Mouse (Mus musculus) urinary bladder, postnatal 10 days (tissue): Measurements from ENCODE around the gene Numa1.
"Not testable (repeated sequence)": the region's sequence is repeated elsewhere in the genome, so short reads cannot be mapped to it uniquely, and the experiment has no call there.

ENCODE experiments used
- DNase-seq: peaks from one replicate; pipeline ENCODE4 v3.0.0; 2022; ENCODE audit warnings: low spot score

Gene Numa1

GRCm38 (mm10) chr7:101985081-101985480, 51.2 kb downstream of the Numa1 start:
- DNase-seq: no peak

DNA sequence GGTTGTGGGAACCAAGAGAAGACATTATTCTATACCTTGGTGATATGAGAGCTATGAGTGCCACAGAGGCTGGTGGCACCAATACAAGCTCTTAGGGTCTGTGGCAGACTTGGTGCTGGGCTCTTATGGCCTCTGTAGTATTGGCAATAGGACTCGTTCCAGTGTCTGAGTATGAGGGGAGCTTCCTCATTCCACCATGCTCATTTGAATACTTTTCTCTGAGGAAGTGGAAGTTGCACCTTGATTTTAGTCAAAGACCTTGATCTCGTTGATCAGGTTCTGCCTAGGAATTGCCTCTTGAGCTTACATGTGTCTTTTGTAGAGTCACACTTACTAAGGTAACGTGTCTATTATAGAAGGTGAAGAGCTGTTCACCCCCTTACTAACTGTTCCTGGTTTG, 60.3 kb downstream of the Numa1 start:
- DNase-seq: no peak

GRCm38 (mm10) chr7:101998194-101998927, 64.5 kb downstream of the Numa1 start:
- DNase-seq: peak; percentile 59

DNA sequence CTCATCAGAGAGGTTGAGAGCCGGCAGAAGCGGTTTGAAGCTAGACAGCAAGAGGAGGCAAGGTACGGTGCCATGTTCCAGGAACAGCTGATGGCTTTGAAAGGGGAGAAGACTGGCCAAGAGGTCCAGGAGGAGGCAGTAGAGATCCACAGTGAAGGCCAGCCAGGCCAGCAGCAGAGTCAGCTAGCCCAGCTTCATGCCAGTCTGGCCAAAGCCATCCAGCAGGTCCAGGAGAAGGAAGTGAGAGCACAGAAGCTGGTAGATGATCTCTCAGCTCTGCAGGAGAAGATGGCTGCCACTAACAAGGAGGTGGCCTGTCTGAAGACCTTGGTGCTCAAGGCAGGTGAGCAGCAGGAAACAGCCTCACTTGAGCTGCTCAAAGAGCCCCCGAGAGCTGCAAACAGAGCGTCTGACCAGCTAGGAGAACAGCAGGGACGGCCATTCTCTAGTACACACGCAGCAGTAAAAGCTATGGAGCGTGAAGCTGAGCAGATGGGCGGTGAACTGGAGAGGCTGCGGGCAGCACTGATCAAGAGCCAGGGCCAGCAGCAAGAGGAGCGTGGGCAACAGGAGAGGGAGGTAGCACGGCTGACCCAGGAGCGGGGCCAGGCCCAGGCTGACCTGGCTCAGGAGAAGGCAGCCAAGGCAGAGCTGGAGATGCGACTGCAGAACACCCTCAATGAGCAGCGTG, 65.7 kb downstream of the Numa1 start:
- no peak for DNase-seq

DNA sequence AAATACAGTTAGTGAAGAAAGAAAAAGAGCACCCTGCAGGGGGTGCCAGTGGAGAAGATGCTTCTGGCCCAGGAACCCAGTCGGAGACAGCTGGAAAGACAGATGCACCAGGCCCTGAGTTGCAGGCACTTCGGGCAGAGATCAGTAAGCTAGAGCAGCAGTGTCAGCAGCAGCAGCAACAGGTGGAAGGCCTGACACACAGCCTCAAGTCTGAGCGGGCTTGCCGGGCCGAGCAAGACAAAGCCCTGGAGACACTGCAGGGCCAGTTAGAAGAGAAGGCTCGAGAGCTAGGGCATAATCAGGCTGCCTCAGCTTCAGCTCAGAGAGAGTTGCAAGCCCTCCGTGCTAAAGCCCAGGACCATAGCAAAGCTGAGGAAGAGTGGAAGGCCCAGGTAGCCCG, 66.4 kb downstream of the Numa1 start:
- DNase-seq: no peak

DNA sequence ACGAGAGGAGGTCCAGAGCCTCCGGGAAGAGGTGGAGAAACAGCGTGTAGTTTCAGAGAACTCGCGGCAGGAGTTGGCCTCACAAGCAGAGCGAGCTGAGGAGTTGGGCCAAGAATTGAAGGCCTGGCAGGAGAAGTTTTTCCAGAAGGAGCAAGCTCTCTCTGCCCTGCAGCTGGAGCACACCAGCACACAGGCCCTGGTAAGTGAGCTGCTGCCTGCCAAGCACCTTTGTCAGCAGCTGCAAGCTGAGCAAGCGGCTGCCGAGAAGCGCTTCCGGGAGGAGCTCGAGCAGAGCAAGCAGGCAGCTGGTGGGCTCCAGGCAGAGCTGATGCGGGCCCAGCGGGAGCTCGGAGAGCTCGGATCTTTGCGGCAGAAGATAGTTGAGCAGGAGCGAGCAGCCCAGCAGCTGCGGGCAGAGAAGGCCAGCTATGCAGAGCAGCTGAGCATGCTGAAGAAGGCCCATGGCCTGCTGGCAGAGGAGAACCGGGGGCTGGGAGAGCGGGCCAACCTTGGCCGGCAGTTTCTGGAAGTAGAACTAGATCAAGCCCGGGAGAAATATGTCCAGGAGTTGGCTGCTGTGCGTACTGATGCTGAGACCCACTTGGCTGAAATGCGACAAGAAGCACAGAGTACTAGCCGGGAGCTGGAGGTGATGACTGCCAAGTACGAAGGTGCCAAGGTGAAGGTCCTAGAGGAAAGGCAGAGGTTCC, 67.2 kb downstream of the Numa1 start:
- DNase-seq: no peak

DNA sequence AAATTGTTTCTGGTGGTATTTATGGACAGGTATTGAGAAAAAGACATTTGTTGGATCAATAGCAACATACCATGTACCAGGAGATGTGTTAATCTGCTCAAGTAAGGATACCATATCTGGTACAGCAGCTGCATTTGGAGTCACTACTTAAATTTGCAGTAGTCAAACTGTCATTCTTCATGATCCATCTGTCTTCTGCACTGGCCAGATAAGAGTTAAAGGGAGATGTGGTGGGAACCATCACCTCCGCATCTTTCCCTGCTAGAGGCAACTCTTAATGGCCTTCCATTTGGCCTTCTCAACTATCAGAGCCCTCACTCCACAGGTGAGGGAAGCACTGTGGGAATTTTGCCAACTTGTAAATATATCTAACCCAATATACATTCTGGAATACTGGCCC, 72.6 kb downstream of the Numa1 start:
- no peak for DNase-seq

DNA sequence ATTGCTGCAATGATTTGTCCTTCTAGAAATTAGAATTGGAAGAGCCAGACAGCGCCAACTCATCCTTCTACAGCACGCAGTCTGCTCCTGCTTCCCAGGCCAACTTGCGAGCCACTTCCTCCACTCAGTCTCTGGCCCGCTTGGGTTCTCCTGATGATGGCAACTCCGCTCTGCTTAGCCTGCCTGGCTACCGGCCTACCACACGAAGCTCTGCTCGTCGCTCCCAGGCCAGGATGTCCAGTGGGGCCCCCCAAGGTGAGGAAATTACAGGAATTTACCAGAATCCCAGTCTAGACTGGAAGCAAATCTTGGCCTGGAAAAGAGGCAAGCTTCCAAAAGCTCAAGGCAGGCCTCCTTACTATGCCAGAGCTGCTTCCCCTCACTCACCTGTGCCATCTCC, 77.9 kb downstream of the Numa1 start:
- no peak for DNase-seq

GRCm38 (mm10) chr7:102013416-102013815, 79.5 kb downstream of the Numa1 start:
- no peak for DNase-seq

- DNase-seq: no peak
These were observed 81.1 kb downstream of the Numa1 start for GRCm38 (mm10) chr7:102014995-102015394.

- no peak for DNase-seq
These were observed 83.0 kb downstream of the Numa1 start for GRCm38 (mm10) chr7:102016936-102017335.

GRCm38 (mm10) chr7:102017452-102017851, 83.5 kb downstream of the Numa1 start:
- no peak for DNase-seq

GRCm38 (mm10) chr7:102018034-102018433, 84.1 kb downstream of the Numa1 start:
- DNase-seq: no peak

GRCm38 (mm10) chr7:102018590-102018989, 84.7 kb downstream of the Numa1 start, which contains the start of gene Il18bp:
Gene Il18bp (minus strand): TSS chr7:102018690.
- DNase-seq: no peak

DNA sequence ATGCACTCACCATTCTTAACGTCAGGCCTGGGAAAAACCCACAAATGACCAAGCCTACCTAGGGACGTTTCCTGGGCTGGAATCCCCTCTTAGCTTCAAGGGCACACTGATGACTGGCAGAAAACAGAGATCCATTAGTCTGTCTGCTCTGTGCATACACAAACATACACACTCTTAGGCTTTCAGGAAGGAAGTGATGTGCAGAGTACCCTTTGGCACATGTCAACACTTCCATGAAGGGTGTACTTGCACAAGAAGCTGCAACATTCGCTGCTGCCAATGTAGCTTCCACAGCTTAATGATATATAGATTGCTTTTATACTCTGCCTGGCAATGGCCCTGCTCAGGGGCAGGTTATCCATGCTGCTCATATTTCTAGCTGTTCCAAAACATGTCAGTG, 85.5 kb downstream of the Numa1 start:
- no peak for DNase-seq

- not testable (repeated sequence) for DNase-seq
These were observed 87.0 kb downstream of the Numa1 start for GRCm38 (mm10) chr7:102020934-102021333.

- DNase-seq: no peak
These were observed 89.9 kb downstream of the Numa1 start for GRCm38 (mm10) chr7:102023821-102024220.

- DNase-seq: no peak
These were observed 91.5 kb downstream of the Numa1 start for GRCm38 (mm10) chr7:102025187-102026119.

GRCm38 (mm10) chr7:102034904-102035303, 101.0 kb downstream of the Numa1 start:
- no peak for DNase-seq

DNA sequence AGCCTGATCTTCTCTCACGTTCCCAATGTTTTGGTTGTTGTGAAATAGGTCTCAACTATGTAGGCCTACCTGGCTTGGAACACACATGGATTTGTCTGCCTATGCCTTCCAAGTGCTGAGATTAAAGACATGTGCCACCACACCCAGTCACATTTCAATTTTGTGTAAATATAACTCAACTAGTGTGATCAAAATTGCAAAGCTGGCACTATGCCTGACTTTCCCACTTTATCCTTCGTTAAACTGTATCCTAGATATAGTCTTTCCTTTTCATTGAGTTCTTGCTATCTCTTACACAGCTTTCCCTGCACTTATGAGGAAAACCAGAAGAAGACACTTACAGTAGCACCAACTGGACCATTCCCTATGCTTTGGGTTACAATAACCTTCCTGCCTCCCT, 101.6 kb downstream of the Numa1 start:
- DNase-seq: no peak

- no peak for DNase-seq
These were observed 103.4 kb downstream of the Numa1 start for GRCm38 (mm10) chr7:102037318-102037717.

- no peak for DNase-seq
These were observed 108.4 kb downstream of the Numa1 start for GRCm38 (mm10) chr7:102042314-102042713.
